Mouse (Mus musculus): Measurements from ENCODE around the gene Mosmo.
A peak's percentile ranks its signal among the peaks of the same experiment; 100 is the strongest.

- TF ChIP-seq CTCF (IDR thresholded peaks at IDR 0.05; ENCODE audit: extremely low read depth, insufficient read depth, insufficient read length, insufficient replicate concordance): peak; percentile 43; the same call in 1 of the 2 replicates
- no peak for TF ChIP-seq POLR2A (IDR thresholded peaks at IDR 0.05; ENCODE audit: low read depth, low read length)
Measured at GRCm38 (mm10) chr7:120727581-120727980, 50.2 kb downstream of the Mosmo start.
